8 mouse cellular contexts compared by ENCODE assay signal in the genomic region with DNA sequence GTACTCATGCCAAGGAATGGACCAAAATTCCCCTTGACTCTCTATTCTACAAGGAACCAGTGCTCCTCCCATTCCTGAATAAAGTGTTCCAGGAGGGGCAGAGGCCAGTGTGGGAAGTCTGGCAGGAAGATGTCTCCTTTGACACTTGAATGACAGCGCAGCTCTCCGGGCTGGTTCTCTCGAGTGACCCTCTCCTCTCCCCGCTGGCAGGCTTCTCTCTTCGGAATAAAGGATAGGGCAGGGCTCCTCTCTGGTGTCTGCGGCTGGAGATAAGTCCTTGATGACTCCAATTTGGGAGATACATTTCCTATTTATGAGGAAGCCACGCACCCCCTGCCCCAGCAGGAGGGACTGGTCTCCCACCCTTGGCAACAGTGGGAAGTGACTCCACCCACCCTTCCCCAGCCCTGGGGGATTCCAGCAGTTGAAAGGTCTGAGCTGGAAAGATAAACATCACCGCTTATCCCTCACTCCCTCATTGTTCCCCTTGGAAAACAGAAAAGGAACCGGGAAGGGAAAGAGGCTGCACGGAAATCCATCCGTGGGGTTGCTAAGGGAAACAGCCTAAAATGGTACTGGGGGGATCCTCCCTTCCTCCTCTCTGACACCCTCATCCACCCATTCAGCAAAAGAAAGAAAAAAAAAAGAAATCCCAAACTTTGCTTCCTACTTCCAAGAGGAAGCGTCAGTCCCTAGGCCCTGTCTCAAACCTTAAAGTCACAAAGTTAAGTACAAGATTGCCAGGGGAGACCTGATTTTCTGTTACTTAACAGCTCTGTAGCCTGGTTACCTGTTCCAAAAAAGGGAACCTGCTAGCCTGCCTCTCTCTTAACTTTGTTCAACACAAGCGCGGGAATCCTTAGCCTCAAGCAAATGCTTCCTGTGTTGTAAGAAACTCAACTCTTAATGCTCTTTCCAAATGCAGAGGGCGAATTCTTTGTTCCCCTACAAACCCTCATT. TPM values are rescaled to one million over a fixed set of nuclear protein-coding genes. Genes with fewer than 3 reads are reported as not detected.
DNase-seq lines count a peak whose midpoint lies in the region; ATAC-seq and TF ChIP-seq lines count a peak whose summit lies in the region.

No protein-coding gene starts in this region.

- no peak for TF ChIP-seq CTCF in cerebellum, adult 2 months (IDR thresholded peaks at IDR 0.05; ENCODE audit: borderline replicate concordance, insufficient read depth, low read depth, low read length)

- TF ChIP-seq POLR2A in cerebellum, adult 2 months (IDR thresholded peaks at IDR 0.05; ENCODE audit: borderline replicate concordance, insufficient read depth, low read length) = no peak

- no peak overlapping the region for H3K9ac ChIP-seq in heart, embryonic 14.5 days (ENCODE audit: low read length)

- H3K4me1 ChIP-seq in cerebellum, adult 2 months (ENCODE audit: control insufficient read depth, insufficient read depth, low read length) = peaks cover 35% of the 10 kb centered on the region
- peaks cover 27 to 35% of the 10 kb centered on the region in 2 experiments for H3K4me1 ChIP-seq in heart, embryonic 14.5 days (ENCODE audit: control insufficient read depth in 2 of 2, insufficient read depth in 2 of 2, low read length in 2 of 2)

- DNase-seq in cerebellum, adult 2 months = peak; percentile 31 to 44
- no peak for DNase-seq in cerebellum, postnatal 36 days
- peak; percentile 38 to 44 for DNase-seq in cerebellum, postnatal 14 days
- DNase-seq in kidney, postnatal 36 days = peak; percentile 60 to 76
- no peak for DNase-seq in layer of hippocampus, postnatal 14 days (ENCODE audit: low spot score in 2 of 2)

- WGBS in cerebellum, adult 2 months = 86% methylated on average over 15 of the region's 15 CpGs
- WGBS in heart, embryonic 14.5 days = 24% methylated on average over 15 of the region's 15 CpGs
- WGBS in macrophage (ENCODE audit: missing documents) = 43% methylated on average over 15 of the region's 15 CpGs

- no peak overlapping the region for H3K27ac ChIP-seq in cerebellum, adult 2 months (ENCODE audit: insufficient read depth, low read length)
- peak overlapping the region; percentile 32 to 38; a peak in 3 of 4 replicates for H3K27ac ChIP-seq in heart, embryonic 14.5 days (replicated peaks in 1 of 2; ENCODE audit: control insufficient read depth in 1 of 2, insufficient read depth in 1 of 2, low read depth in 2 of 2, low read length in 2 of 2)
- H3K27ac ChIP-seq in macrophage = peak overlapping the region; percentile 53

- ATAC-seq in heart, embryonic 14.5 days (ENCODE audit: insufficient number of reproducible peaks, insufficient read depth, low FRiP score, low read depth) = peak; percentile 58
- ATAC-seq in CD4-positive, CD25-positive, alpha-beta regulatory T cell, adult 4 months = no peak

- no peaks in the 10 kb centered on the region for H3K27me3 ChIP-seq in cerebellum, adult 2 months (ENCODE audit: control insufficient read depth, insufficient read depth, low read length)
- no peaks in the 10 kb centered on the region for H3K27me3 ChIP-seq in heart, embryonic 14.5 days (ENCODE audit: control insufficient read depth, insufficient read depth, low read length)

- H3K79me2 ChIP-seq in macrophage (ENCODE audit: inconsistent target) = no peaks in the 10 kb centered on the region

- no peak overlapping the region for H3K4me3 ChIP-seq in cerebellum, adult 2 months (replicated peaks; ENCODE audit: insufficient read depth, low read depth, low read length)
- no peak overlapping the region for H3K4me3 ChIP-seq in heart, embryonic 14.5 days (ENCODE audit: control insufficient read depth in 1 of 2, insufficient read depth in 1 of 2, low read depth in 1 of 2, low read length in 2 of 2)
- no peak overlapping the region for H3K4me3 ChIP-seq in macrophage (ENCODE audit: inconsistent target)

- H3K4me2 ChIP-seq in heart, embryonic 14.5 days (ENCODE audit: low read length) = peak overlapping the region; percentile 34; the same call in 1 of the 2 replicates

- H3K36me3 ChIP-seq in heart, embryonic 14.5 days (ENCODE audit: control insufficient read depth, insufficient read depth, low read length) = no peaks in the 10 kb centered on the region
- H3K36me3 ChIP-seq in macrophage (ENCODE audit: inconsistent target) = no peaks in the 10 kb centered on the region

- no peaks in the 10 kb centered on the region for H3K9me3 ChIP-seq in heart, embryonic 14.5 days (ENCODE audit: control insufficient read depth, low read length)

RNA-seq across cellular contexts. Expression of a gene that starts 15.7 kb away (rescaled TPM):
- 1.7 and 2.4 TPM in 2 replicates for polyA plus RNA-seq in cerebellum, adult 2 months (2012; rRNA removed)
- 3.3 TPM in 2 replicates for polyA plus RNA-seq in heart, embryonic 14.5 days (2014; fragmentation: Nextera tagmentation; extraction: Ambion mirVana)
- total RNA-seq in macrophage (2018; cell fraction: chromatin; rRNA removed) = 10 to 100 TPM in 1 of 26 experiments, 1 to 10 TPM in 18, under 1 TPM in 1, not detected in 6; 0.63 to 10.9 (median 4.7) TPM
- total RNA-seq in macrophage (2018; cell fraction: cytosol; rRNA removed) = 1 to 10 TPM in 3 of 26 experiments, under 1 TPM in 14, not detected in 9; 0.10 to 1.3 (median 0.48) TPM
- 1 to 10 TPM in 14 of 26 experiments, under 1 TPM in 2, not detected in 10; 0.39 to 9.7 (median 4.7) TPM for total RNA-seq in macrophage (2018; cell fraction: nucleus; rRNA removed)
- 0.33 to 1.3 TPM (median 0.84 TPM) in 3 replicates for polyA plus RNA-seq in macrophage (2018)
- 1 to 10 TPM in 1 of 2 experiments, under 1 TPM in 1; 0.76 to 1.9 TPM for total RNA-seq in layer of hippocampus, postnatal 14 days (2021)
- not detected for polyA plus RNA-seq in CD4-positive, CD25-positive, alpha-beta regulatory T cell, adult 4 months (2017; shearing (Covaris generic))

Comparison
In these comparisons a context has a peak if more than half of its experiments do, and no peak if none do; other contexts are left out.
1. DNase-seq: peak in cerebellum, adult 2 months (2 of 2), cerebellum, postnatal 14 days (2 of 2) and kidney, postnatal 36 days (2 of 2); none in cerebellum, postnatal 36 days (0 of 2) and layer of hippocampus, postnatal 14 days (0 of 2).